Mouse (Mus musculus) E14TG2a.4 (cell line): Measurements from ENCODE around the gene Scnn1a.

Experiments used
- CTCF ChIP-seq: conservative IDR thresholded peaks from 2 replicates; pipeline ENCODE4 v1.5.1; 2014; ENCODE audit warnings: low read length
- NANOG ChIP-seq: IDR thresholded peaks from 2 replicates; pipeline ENCODE4 v1.6.1; 2014; ENCODE audit warnings: borderline replicate concordance, low read length, mixed read lengths
- POU5F1 ChIP-seq: IDR thresholded peaks from 2 replicates; pipeline ENCODE4 v1.6.1; 2014; ENCODE audit warnings: low read length, borderline replicate concordance

- TF ChIP-seq CTCF (no peak), POU5F1 (no peak), NANOG (no peak)
Measured at GRCm38 (mm10) chr6:125314746-125315145, 5.7 kb upstream of the Scnn1a start.
